Mouse (Mus musculus) testis, adult 2 months (tissue): Measurements from ENCODE around the gene Suz12.

ENCODE experiments used
- CTCF ChIP-seq: fragments of 200-500 bp; IDR thresholded peaks from 2 replicates; pipeline ENCODE4 v1.5.1; 2012; ENCODE audit warnings: low read depth, mild to moderate bottlenecking, inconsistent platforms, low read length, moderate library complexity; ENCODE audit not compliant: control insufficient read depth, insufficient read depth, insufficient replicate concordance
- POLR2A ChIP-seq: fragments of 200-500 bp; IDR thresholded peaks from 2 replicates; pipeline ENCODE4 v1.6.1; 2012; ENCODE audit warnings: low read depth, mild to moderate bottlenecking, inconsistent platforms, low read length, moderate library complexity; ENCODE audit not compliant: control insufficient read depth

GRCm38 (mm10) chr11:80075608-80076277 is 82.8 kb downstream of the Suz12 start:
- no peak for TF ChIP-seq POLR2A
- TF ChIP-seq CTCF = no peak
